Mouse (Mus musculus) testis, postnatal 14 days (tissue): ENCODE measurements around the gene Gm20696.
A peak's percentile ranks its signal among the peaks of the same experiment; 100 is the strongest.

Experiments
- DNase-seq: peaks from one replicate; pipeline ENCODE4 v3.0.0; 2021; ENCODE audit warnings: low spot score

The Gm20696 gene

GRCm38 (mm10) chr6:99566921-99567320, 99.7 kb downstream of the Gm20696 start:
- DNase-seq = no peak

- no peak for DNase-seq
Observed at GRCm38 (mm10) chr6:99564766-99565165, 101.8 kb downstream of the Gm20696 start.

- no peak for DNase-seq
Observed at GRCm38 (mm10) chr6:99556950-99557349, 109.6 kb downstream of the Gm20696 start.

- no peak for DNase-seq
Observed at GRCm38 (mm10) chr6:99552816-99553215, 113.8 kb downstream of the Gm20696 start.

GRCm38 (mm10) chr6:99546416-99546815, 120.2 kb downstream of the Gm20696 start:
- no peak for DNase-seq

GRCm38 (mm10) chr6:99545437-99545836, 121.2 kb downstream of the Gm20696 start:
- DNase-seq = no peak

- no peak for DNase-seq
Observed at GRCm38 (mm10) chr6:99541105-99541504, 125.5 kb downstream of the Gm20696 start.

- no peak for DNase-seq
Observed at GRCm38 (mm10) chr6:99540653-99541052, 125.9 kb downstream of the Gm20696 start.

- no peak for DNase-seq
Observed at GRCm38 (mm10) chr6:99540146-99540545, 126.5 kb downstream of the Gm20696 start.

- no peak for DNase-seq
Observed at GRCm38 (mm10) chr6:99538194-99538941, 128.2 kb downstream of the Gm20696 start.

- no peak for DNase-seq
Observed at GRCm38 (mm10) chr6:99534211-99534745, 132.3 kb downstream of the Gm20696 start.

GRCm38 (mm10) chr6:99532458-99532857, 134.1 kb downstream of the Gm20696 start:
- DNase-seq = no peak

- DNase-seq = no peak
Observed at GRCm38 (mm10) chr6:99528972-99529371, 137.6 kb downstream of the Gm20696 start.

GRCm38 (mm10) chr6:99527457-99528105, 139.0 kb downstream of the Gm20696 start:
- no peak for DNase-seq

GRCm38 (mm10) chr6:99525351-99525750, 141.2 kb downstream of the Gm20696 start:
- DNase-seq = no peak

GRCm38 (mm10) chr6:99523679-99524370, 142.8 kb downstream of the Gm20696 start:
- no peak for DNase-seq

GRCm38 (mm10) chr6:99523109-99523632, 143.4 kb downstream of the Gm20696 start:
- DNase-seq = peak; percentile 76

GRCm38 (mm10) chr6:99522359-99523108, 144.1 kb downstream of the Gm20696 start, which contains the start of gene Foxp1:
Foxp1 (minus strand) TSS chr6:99522721.
- DNase-seq = peak; percentile 81

GRCm38 (mm10) chr6:99521641-99522358, 144.8 kb downstream of the Gm20696 start:
- DNase-seq = peak; percentile 39

- peak; percentile 83 for DNase-seq
Observed at GRCm38 (mm10) chr6:99521038-99521640, 145.5 kb downstream of the Gm20696 start.

- no peak for DNase-seq
Observed at GRCm38 (mm10) chr6:99520676-99521037, 145.9 kb downstream of the Gm20696 start.
